Mouse (Mus musculus): ENCODE data around the gene Prpf6.

The Prpf6 gene

GRCm38 (mm10) chr2:181591528-181592085 lies at the start of gene Prpf6:
Gene Prpf6, plus strand, starts transcription at chr2:181591868.
- DNase-seq (ENCODE audit: low spot score in 2 of 2) = peak; percentile 43 to 45

DNA sequence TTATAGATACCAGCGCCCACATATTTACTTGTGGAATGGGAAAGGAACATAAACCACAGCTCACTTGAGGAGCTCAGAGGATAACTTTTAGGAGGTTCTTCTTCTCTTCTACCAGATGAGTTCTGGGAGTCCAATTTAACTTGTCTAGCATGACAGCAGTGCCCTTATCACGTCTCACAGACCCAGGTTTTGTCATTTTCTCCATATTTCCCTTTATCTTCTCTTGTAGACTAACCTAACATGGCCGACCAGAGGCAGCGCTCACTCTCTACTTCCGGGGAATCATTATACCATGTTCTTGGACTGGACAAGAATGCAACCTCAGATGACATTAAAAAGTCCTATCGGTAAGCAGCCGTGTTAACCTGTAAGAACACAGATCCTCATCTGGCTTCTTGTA lies 45.5 kb upstream of the Prpf6 start:
- no peak for DNase-seq (ENCODE audit: low spot score in 2 of 2)

- no peak for DNase-seq (ENCODE audit: low spot score in 2 of 2)
Observed at GRCm38 (mm10) chr2:181548227-181548626, 43.4 kb upstream of the Prpf6 start.

- DNase-seq (ENCODE audit: low spot score in 2 of 2) = no peak
Observed at GRCm38 (mm10) chr2:181548682-181549081, 43.0 kb upstream of the Prpf6 start.

GRCm38 (mm10) chr2:181550233-181550632 lies 41.4 kb upstream of the Prpf6 start:
- no peak for DNase-seq (ENCODE audit: low spot score in 2 of 2)

GRCm38 (mm10) chr2:181553772-181554171 lies 37.9 kb upstream of the Prpf6 start:
- DNase-seq (ENCODE audit: low spot score in 2 of 2) = no peak

GRCm38 (mm10) chr2:181567338-181567737 lies 24.3 kb upstream of the Prpf6 start:
- no peak for DNase-seq (ENCODE audit: low spot score in 2 of 2)

- peak in 1 of 2 experiments; percentile 62 for DNase-seq (ENCODE audit: low spot score in 2 of 2)
Observed at GRCm38 (mm10) chr2:181568272-181569008, 23.2 kb upstream of the Prpf6 start.

GRCm38 (mm10) chr2:181569856-181570255 lies 21.8 kb upstream of the Prpf6 start:
- no peak for DNase-seq (ENCODE audit: low spot score in 2 of 2)

DNA sequence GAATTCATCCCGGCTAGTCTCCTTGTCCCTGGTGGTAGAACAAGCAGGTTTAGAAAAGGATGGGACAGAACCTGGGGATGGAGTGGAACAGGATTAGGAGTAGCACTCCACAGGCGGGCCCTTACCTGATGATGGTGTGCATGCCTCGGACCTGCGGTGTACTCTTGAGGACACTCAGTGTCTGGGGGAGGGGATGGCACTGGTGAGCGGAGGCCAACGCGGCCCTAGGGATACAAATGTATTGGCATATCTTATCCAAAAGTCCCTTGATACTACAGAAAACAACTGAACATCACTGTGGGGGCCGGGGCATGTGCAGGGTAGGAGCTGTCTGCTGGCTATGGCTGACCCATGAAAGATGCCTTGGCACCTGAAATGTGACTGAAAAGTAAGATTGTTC lies 21.3 kb upstream of the Prpf6 start:
- DNase-seq (ENCODE audit: low spot score in 2 of 2) = no peak

- no peak for DNase-seq (ENCODE audit: low spot score in 2 of 2)
Observed at GRCm38 (mm10) chr2:181570921-181571595, 20.6 kb upstream of the Prpf6 start.

GRCm38 (mm10) chr2:181571941-181572670 lies 19.6 kb upstream of the Prpf6 start:
- no peak for DNase-seq (ENCODE audit: low spot score in 2 of 2)

GRCm38 (mm10) chr2:181572921-181573920 lies 18.4 kb upstream of the Prpf6 start:
- DNase-seq (ENCODE audit: low spot score in 2 of 2) = no peak

DNA sequence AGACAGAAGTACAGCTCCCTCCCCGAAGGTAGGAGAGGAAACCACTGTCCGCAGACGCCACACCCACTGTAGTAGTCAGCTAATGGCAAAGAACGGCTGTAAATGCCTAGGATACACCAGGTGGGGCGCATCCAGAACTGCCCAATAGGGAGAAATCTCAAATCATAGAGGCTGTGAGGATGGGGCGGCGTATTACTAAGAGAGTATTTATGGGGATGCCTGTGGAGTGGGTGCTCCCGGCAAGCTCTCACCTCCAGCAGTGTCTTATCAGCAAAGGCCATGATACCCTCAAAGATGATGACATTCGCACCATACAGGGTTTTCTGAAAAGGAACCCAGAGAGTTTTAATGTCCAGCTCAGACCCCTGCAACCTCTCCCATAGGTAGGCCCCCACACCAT lies 17.7 kb upstream of the Prpf6 start:
- no peak for DNase-seq (ENCODE audit: low spot score in 2 of 2)

DNA sequence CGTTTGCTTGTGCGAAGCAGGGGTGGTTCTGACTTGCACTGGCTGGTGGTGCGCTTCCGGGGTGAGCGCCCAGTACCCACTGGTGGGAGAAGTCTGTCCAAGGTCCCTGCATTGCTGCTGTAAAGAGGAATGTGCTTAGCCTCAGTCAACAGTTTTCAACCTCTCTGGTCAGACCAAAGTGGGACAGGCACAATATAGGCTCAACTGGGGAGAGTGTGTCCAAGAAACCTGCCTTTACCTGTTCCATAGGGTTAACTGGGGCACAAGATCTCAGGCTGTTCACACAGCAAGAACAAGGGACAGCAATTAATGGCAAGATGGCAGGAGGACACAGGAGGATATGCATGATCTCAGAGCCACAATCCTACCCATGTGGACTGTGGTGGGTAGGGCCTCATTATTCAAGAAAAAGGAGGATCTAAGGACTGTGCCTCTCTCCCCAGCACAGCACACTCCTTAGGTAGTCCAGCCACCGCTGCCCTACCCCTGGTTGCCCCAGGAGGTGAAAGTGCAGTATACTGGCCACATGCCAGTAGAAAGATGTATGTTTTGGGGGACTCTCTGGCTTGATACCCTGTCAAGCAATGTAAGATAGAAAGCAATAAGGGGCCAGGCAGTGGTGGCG lies 16.6 kb upstream of the Prpf6 start:
- no peak for DNase-seq (ENCODE audit: low spot score in 2 of 2)

DNA sequence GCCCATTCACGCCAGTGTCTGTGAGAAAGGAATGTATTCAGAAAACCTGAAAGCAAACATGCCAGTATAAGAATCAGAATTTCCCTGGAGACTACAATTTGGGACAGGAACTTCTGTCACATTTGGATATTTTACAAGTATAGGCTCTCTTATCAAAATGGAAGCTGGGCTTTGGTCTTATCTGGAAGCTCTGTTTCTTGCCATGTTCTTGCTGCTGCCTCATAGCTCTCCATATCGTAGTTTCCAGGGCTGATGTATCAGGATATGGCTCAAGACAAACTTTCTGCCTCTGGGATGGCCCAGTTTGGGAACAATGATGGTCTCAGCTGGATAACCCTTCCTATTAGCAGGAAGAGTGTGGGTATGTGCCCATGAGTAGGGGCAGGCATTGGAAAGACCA lies 15.1 kb upstream of the Prpf6 start:
- no peak for DNase-seq (ENCODE audit: low spot score in 2 of 2)

- no peak for DNase-seq (ENCODE audit: low spot score in 2 of 2)
Observed at GRCm38 (mm10) chr2:181577126-181577525, 14.5 kb upstream of the Prpf6 start.

DNA sequence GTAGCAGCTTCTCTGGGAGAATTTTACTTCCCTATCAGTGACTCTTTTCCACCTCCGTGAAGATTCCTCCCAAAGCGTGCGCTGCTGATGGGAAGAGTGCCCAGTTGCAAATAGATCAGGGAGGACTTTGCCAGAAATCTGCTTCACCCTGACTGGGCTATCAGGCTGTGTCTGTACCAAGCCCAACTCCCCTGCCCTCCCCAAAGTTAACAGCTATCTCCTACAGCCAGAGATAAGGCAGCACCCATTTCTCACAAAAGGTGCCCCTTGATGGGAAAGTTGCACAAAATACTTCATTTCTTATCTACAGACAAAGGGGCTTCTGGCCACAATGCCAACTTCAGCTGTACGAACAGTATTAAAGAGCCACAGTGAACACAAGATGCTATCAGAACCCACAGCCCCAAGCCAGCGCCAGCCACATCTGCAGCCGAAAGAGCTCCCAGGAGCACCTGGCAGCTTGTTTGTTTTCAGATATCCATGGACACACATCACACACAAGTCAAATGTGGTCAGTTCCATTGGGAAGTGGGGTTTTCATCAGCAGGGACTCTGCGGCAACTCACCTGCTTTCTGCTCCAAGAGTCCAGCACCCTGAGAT lies 13.6 kb upstream of the Prpf6 start:
- no peak for DNase-seq (ENCODE audit: low spot score in 2 of 2)

DNA sequence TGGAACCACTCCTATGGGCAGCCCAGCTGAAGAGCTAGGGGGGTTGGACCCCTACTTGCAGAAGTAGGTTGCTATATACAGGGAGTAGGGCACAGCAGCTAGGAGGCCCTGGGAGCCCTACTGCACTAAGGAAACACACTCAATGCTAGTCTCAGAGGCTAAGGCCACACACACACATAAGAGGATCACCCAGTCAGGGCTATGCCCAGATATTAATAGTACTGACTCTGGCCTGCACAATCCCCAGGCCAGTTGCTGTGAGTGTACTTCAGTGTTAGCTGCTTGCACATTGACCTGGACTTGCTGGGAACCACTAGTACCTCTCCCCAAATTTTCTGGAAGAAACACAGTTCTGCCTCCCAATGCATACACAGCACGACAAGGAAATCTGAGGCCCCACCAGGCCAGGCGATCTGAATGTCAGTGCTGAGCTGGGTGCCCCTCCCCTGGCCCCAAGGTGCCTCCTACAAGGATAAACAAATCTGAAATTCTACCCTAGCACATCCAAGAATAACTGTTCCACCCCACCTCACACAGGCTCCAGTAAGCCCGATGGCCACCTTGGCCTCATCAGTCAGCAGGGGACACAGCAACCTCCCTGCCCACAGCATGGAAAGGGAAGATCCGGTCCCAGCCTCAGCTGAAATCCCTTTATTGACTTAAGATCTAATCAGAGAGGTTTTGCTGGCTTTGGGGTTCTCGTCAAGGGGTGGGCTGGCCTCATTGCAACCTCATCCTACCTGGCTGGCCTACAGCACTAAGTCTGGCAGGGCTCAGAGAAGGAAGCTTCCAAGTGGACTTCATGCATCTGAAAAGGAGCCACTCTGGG lies 12.7 kb upstream of the Prpf6 start:
- DNase-seq (ENCODE audit: low spot score in 2 of 2) = no peak

Measured in thymus, postnatal 10 days (tissue).